ENCODE assay signal across 10 mouse cellular contexts in genomic region chr1:33565764-33566401, GRCm38 (mm10).
DNase-seq lines count a peak whose midpoint lies in the region; ATAC-seq and TF ChIP-seq lines count a peak whose summit lies in the region.
"Had no signal": no experiment of that assay in that cellular context is flagged by ENCODE, and none has a peak within 500 bp of the region (broad histone marks: within the 10 kb centered on the region; RNA-seq: fewer than 3 reads in every experiment).

No protein-coding gene starts in this region.

- H3K4me3 ChIP-seq in hindbrain, embryonic 11.5 days (ENCODE audit: low read depth, low read length), result no peak overlapping the region
- no peak overlapping the region for H3K4me3 ChIP-seq in hindbrain, embryonic 10.5 days
- H3K4me3 ChIP-seq in embryonic fibroblast, embryonic 13.5 days (ENCODE audit: insufficient read depth, low read length), result no peak overlapping the region

- H3K4me2 ChIP-seq in hindbrain, embryonic 11.5 days (replicated peaks; ENCODE audit: low read depth, low read length), result no peak overlapping the region

- H3K27me3 ChIP-seq in hindbrain, embryonic 11.5 days (ENCODE audit: control insufficient read depth, insufficient read depth, low read length), result no peaks in the 10 kb centered on the region
- no peaks in the 10 kb centered on the region for H3K27me3 ChIP-seq in hindbrain, embryonic 10.5 days (ENCODE audit: insufficient read depth, poor library complexity, severe bottlenecking)

- no peak overlapping the region for H3K9ac ChIP-seq in hindbrain, embryonic 11.5 days (ENCODE audit: low read depth, low read length)

- peak; percentile 27; the same call in 1 of the 2 replicates for TF ChIP-seq CTCF in embryonic fibroblast, embryonic 13.5 days (IDR thresholded peaks at IDR 0.05; ENCODE audit: borderline replicate concordance, insufficient read depth, low read length)

- peak; percentile 7 for DNase-seq in hindbrain, embryonic 11.5 days (ENCODE audit: low spot score)
- DNase-seq in hindbrain, embryonic 10.5 days (ENCODE audit: low spot score), result no peak
- peak; percentile 90 for DNase-seq in ES-CJ7 (ENCODE audit: low read depth, low spot score)
- DNase-seq in spleen, adult 18-20 months, result peak; percentile 35 to 43
- DNase-seq in urinary bladder, postnatal 10 days (ENCODE audit: low spot score), result no peak
- DNase-seq in cerebellum, adult 8-10 months, result no peak
- no peak for DNase-seq in layer of hippocampus, postnatal 14 days (ENCODE audit: low spot score in 2 of 2)
- DNase-seq: right cerebral cortex, postnatal 25 days had no signal

- no peaks in the 10 kb centered on the region for H3K4me1 ChIP-seq in hindbrain, embryonic 11.5 days (replicated peaks; ENCODE audit: control insufficient read depth, insufficient read depth, low read length)
- no peaks in the 10 kb centered on the region for H3K4me1 ChIP-seq in hindbrain, embryonic 10.5 days (replicated peaks)
- no peaks in the 10 kb centered on the region for H3K4me1 ChIP-seq in embryonic fibroblast, embryonic 13.5 days (ENCODE audit: control insufficient read depth, insufficient read depth, low read length)

- H3K36me3 ChIP-seq in hindbrain, embryonic 11.5 days (ENCODE audit: control insufficient read depth, insufficient read depth, low read length), result no peaks in the 10 kb centered on the region
- no peaks in the 10 kb centered on the region for H3K36me3 ChIP-seq in hindbrain, embryonic 10.5 days

- 66% methylated on average over 7 of the region's 7 CpGs for WGBS in hindbrain, embryonic 11.5 days
- WGBS in hindbrain, embryonic 10.5 days, result 55% methylated on average over 7 of the region's 7 CpGs

- no peak overlapping the region for H3K27ac ChIP-seq in hindbrain, embryonic 11.5 days (ENCODE audit: low read depth, low read length)
- H3K27ac ChIP-seq in hindbrain, embryonic 10.5 days, result no peak overlapping the region
- no peak overlapping the region for H3K27ac ChIP-seq in embryonic fibroblast, embryonic 13.5 days (ENCODE audit: insufficient read depth, low read length)
- H3K27ac ChIP-seq: macrophage had no signal

- ATAC-seq in hindbrain, embryonic 11.5 days (ENCODE audit: low FRiP score), result no peak

- TF ChIP-seq POLR2A in embryonic fibroblast, embryonic 13.5 days (IDR thresholded peaks at IDR 0.05; ENCODE audit: low read depth, low read length), result no peak

- H3K9me3 ChIP-seq in hindbrain, embryonic 11.5 days (ENCODE audit: control insufficient read depth, low read length), result no peaks in the 10 kb centered on the region
- H3K9me3 ChIP-seq in hindbrain, embryonic 10.5 days, result no peaks in the 10 kb centered on the region

Comparison
In these comparisons a context has a peak if more than half of its experiments do, and no peak if none do; other contexts are left out.
1. DNase-seq: peak in hindbrain, embryonic 11.5 days (single experiment), ES-CJ7 (single experiment) and spleen, adult 18-20 months (2 of 2); none in hindbrain, embryonic 10.5 days (single experiment), urinary bladder, postnatal 10 days (single experiment), cerebellum, adult 8-10 months (single experiment) and layer of hippocampus, postnatal 14 days (0 of 2).